Mouse (Mus musculus) embryonic facial prominence, embryonic 11.5 days (tissue): Measurements from ENCODE around the gene Melk. TPM values are rescaled to one million over a fixed set of nuclear protein-coding genes. Genes with fewer than 3 reads are reported as not detected.

ENCODE experiments used
- ATAC-seq: fragments of 200-750 bp; cut with Nextera tagmentation; replicated peaks from 2 replicates; pipeline ENCODE4 v1.8.0; 2017; ENCODE audit warnings: low read depth; ENCODE audit not compliant: insufficient number of reproducible peaks, low FRiP score, low TSS enrichment
- DNase-seq: peaks from one replicate; pipeline ENCODE4 v3.0.0-alpha.2; 2015; ENCODE audit warnings: low spot score
- H3K27ac ChIP-seq: fragments of 300-500 bp; sonication (generic); replicated peaks from 2 replicates; pipeline ENCODE4 v1.5.1; 2014; ENCODE audit warnings: mild to moderate bottlenecking, low read depth, low read length, control low read depth
- H3K27me3 ChIP-seq: fragments of 300-500 bp; sonication (generic); 2 replicates; pipeline ENCODE4 v1.6.1; 2014; ENCODE audit warnings: mild to moderate bottlenecking, low read length, moderate library complexity, mixed read lengths; ENCODE audit not compliant: control insufficient read depth, insufficient read depth
- H3K36me3 ChIP-seq: fragments of 300-500 bp; sonication (generic); replicated peaks from 2 replicates; pipeline ENCODE4 v1.6.1; 2014; ENCODE audit warnings: low read depth, mild to moderate bottlenecking, low read length, moderate library complexity, mixed read lengths; ENCODE audit not compliant: control insufficient read depth, insufficient read depth
- H3K4me1 ChIP-seq: fragments of 300-500 bp; sonication (generic); 2 replicates; pipeline ENCODE4 v1.6.1; 2014; ENCODE audit warnings: low read length, mixed read lengths; ENCODE audit not compliant: control insufficient read depth, insufficient read depth
- H3K4me2 ChIP-seq: fragments of 300-500 bp; sonication (generic); 2 replicates; pipeline ENCODE4 v1.6.1; 2014; ENCODE audit warnings: low read depth, mild to moderate bottlenecking, control low read depth, low read length, moderate library complexity
- H3K4me3 ChIP-seq: fragments of 300-500 bp; sonication (generic); 2 replicates; pipeline ENCODE4 v1.5.1; 2014; ENCODE audit warnings: low read depth, low read length, control low read depth
- H3K9ac ChIP-seq: fragments of 300-500 bp; sonication (generic); replicated peaks from 2 replicates; pipeline ENCODE4 v1.6.1; 2014; ENCODE audit warnings: mild to moderate bottlenecking, control low read depth, low read length
- H3K9me3 ChIP-seq: fragments of 300-500 bp; sonication (generic); replicated peaks from 2 replicates; pipeline ENCODE4 v1.6.1; 2016; ENCODE audit warnings: mild to moderate bottlenecking, low read length, inconsistent platforms, mixed read lengths; ENCODE audit not compliant: control insufficient read depth
- WGBS: fragments of 180-500 bp; shearing (Covaris S2); extraction: QIAGEN DNeasy Blood & Tissue Kit; methylation state at CpG from one replicate; pipeline ENCODE4 v1.1.7; 2014; 5-methylcytosine and 5-hydroxymethylcytosine counted together
- polyA plus RNA-seq: library from polyadenylated mRNA; unstranded; fragments of >200 nt; fragmentation: Nextera tagmentation; extraction: Ambion mirVana; gene quantifications from 2 replicates; pipeline ENCODE4 v1.2.1, GENCODE M21; 2014

The Melk gene
- 65.3 and 66.1 TPM in 2 replicates for polyA plus RNA-seq

GRCm38 (mm10) chr4:44300781-44301750 is at the start of gene Melk:
Gene Melk, plus strand, starts transcription at chr4:44300876.
- ATAC-seq = peak; percentile 90
- Histone ChIP-seq H3K4me1 (0 out of 2 replicates have a peak, but pooled peaks cover 2% of the 10 kb centered on the region), H3K4me2 (peak within 1 kb of the TSS; percentile 54), H3K9me3 (no peaks in the 10 kb centered on the region), H3K9ac (peak within 1 kb of the TSS; percentile 83), H3K36me3 (no peaks in the 10 kb centered on the region), H3K27ac (0 out of 2 replicates have a peak within 1 kb of the TSS, but pooled peaks have one; percentile 41), H3K4me3 (peak within 1 kb of the TSS; percentile 81), H3K27me3 (no peaks in the 10 kb centered on the region)
- WGBS = under 1% methylated on average over 41 of the region's 41 CpGs
- DNase-seq = peak; percentile 96

GRCm38 (mm10) chr4:44251521-44251920 is 49.2 kb upstream of the Melk start:
- no peak overlapping the region for H3K4me2 ChIP-seq
- no peak for ATAC-seq
- WGBS = 74% methylated on average over 5 of the region's 5 CpGs
- H3K9me3 ChIP-seq = no peaks in the 10 kb centered on the region
- no peaks in the 10 kb centered on the region for H3K36me3 ChIP-seq
- H3K27me3 ChIP-seq = no peaks in the 10 kb centered on the region
- DNase-seq = no peak
- H3K9ac ChIP-seq = no peak overlapping the region
- H3K4me1 ChIP-seq = no peaks in the 10 kb centered on the region
- no peak overlapping the region for H3K4me3 ChIP-seq
- H3K27ac ChIP-seq = no peak overlapping the region

GRCm38 (mm10) chr4:44251966-44252916 is 48.4 kb upstream of the Melk start:
- 9% methylated on average over 13 of the region's 13 CpGs for WGBS
- no peaks in the 10 kb centered on the region for H3K36me3 ChIP-seq
- no peak overlapping the region for H3K4me2 ChIP-seq

GRCm38 (mm10) chr4:44253191-44253590 is 47.5 kb upstream of the Melk start:
- Histone ChIP-seq H3K9ac (no peak overlapping the region), H3K4me1 (no peaks in the 10 kb centered on the region), H3K27ac (no peak overlapping the region), H3K36me3 (no peaks in the 10 kb centered on the region), H3K27me3 (no peaks in the 10 kb centered on the region), H3K4me2 (no peak overlapping the region), H3K9me3 (no peaks in the 10 kb centered on the region), H3K4me3 (no peak overlapping the region)
- ATAC-seq (no peak), DNase-seq (no peak)
- WGBS = 11% methylated on average over 6 of the region's 6 CpGs

More at GRCm38 (mm10) chr4:44251966-44252916, 48.4 kb upstream of the Melk start:
- H3K9ac ChIP-seq = no peak overlapping the region
- no peak overlapping the region for H3K4me3 ChIP-seq
- H3K27me3 ChIP-seq = no peaks in the 10 kb centered on the region
- H3K27ac ChIP-seq = no peak overlapping the region
- no peaks in the 10 kb centered on the region for H3K4me1 ChIP-seq
- no peak for DNase-seq
- no peak for ATAC-seq
- no peaks in the 10 kb centered on the region for H3K9me3 ChIP-seq

- H3K36me3 ChIP-seq = no peaks in the 10 kb centered on the region
- 73% methylated on average over 5 of the region's 5 CpGs for WGBS
- no peak overlapping the region for H3K9ac ChIP-seq
- no peak for ATAC-seq
- no peak overlapping the region for H3K4me3 ChIP-seq
- no peak overlapping the region for H3K27ac ChIP-seq
- no peaks in the 10 kb centered on the region for H3K9me3 ChIP-seq
- DNase-seq = no peak
- H3K27me3 ChIP-seq = no peaks in the 10 kb centered on the region
- H3K4me1 ChIP-seq = no peaks in the 10 kb centered on the region
- H3K4me2 ChIP-seq = no peak overlapping the region
These were observed 46.1 kb upstream of the Melk start for GRCm38 (mm10) chr4:44254579-44254978.

- Histone ChIP-seq H3K27me3 (no peaks in the 10 kb centered on the region), H3K4me2 (no peak overlapping the region), H3K9me3 (no peaks in the 10 kb centered on the region), H3K27ac (no peak overlapping the region), H3K4me3 (no peak overlapping the region), H3K9ac (no peak overlapping the region), H3K4me1 (no peaks in the 10 kb centered on the region), H3K36me3 (no peaks in the 10 kb centered on the region)
- DNase-seq (no peak), ATAC-seq (no peak)
- WGBS = 78% methylated on average over 4 of the region's 4 CpGs
These were observed 41.5 kb upstream of the Melk start for GRCm38 (mm10) chr4:44259126-44259525.

DNA sequence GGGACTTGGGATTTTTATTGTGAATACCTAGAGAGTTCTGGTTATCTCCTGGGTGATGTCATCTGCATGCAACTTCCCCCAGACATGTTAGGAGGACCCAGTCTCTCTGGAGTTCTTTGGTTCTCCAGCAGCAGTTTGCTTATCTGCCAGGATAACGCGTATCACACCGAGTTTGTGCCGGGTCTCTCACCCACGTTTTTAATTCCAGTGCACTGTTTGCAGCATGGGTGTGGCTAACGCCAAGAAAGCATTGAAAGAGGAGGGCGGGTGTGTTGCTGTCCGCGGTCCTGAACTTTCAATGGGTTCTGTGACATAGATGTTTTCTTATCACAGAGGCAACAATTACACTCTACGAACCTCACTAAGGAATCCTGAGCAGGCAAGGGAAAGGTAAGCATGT is 40.4 kb upstream of the Melk start:
- ATAC-seq = no peak
- 4% methylated on average over 10 of the region's 10 CpGs for WGBS
- no peak overlapping the region for H3K4me3 ChIP-seq

More for the DNA sequence above, 40.4 kb upstream of the Melk start:
- Histone ChIP-seq H3K4me1 (no peaks in the 10 kb centered on the region), H3K9me3 (no peaks in the 10 kb centered on the region), H3K4me2 (no peak overlapping the region), H3K9ac (no peak overlapping the region), H3K27ac (no peak overlapping the region), H3K36me3 (no peaks in the 10 kb centered on the region), H3K27me3 (no peaks in the 10 kb centered on the region)
- DNase-seq = peak; percentile 84
